Mouse (Mus musculus) liver, embryonic 11.5 days (tissue): Measurements from ENCODE around the gene Gm37240. TPM values are rescaled to one million over a fixed set of nuclear protein-coding genes. Genes with fewer than 3 reads are reported as not detected.

Source experiments
- ATAC-seq: fragments of 200-750 bp; cut with Nextera tagmentation; replicated peaks from 2 replicates; pipeline ENCODE4 v1.8.0; 2017; ENCODE audit warnings: moderate number of reproducible peaks, mild to moderate bottlenecking, moderate TSS enrichment, moderate library complexity; ENCODE audit not compliant: low FRiP score
- DNase-seq: peaks from one replicate; pipeline ENCODE4 v3.0.0-alpha.2; 2017; ENCODE audit warnings: low spot score
- H3K27ac ChIP-seq: fragments of 300-500 bp; sonication (generic); 2 replicates; pipeline ENCODE4 v1.5.1; 2014; ENCODE audit warnings: mild to moderate bottlenecking, low read depth, low read length, control low read depth
- H3K27me3 ChIP-seq: fragments of 300-500 bp; sonication (generic); replicated peaks from 2 replicates; pipeline ENCODE4 v1.6.1; 2014; ENCODE audit warnings: low read length, mixed read lengths; ENCODE audit not compliant: control insufficient read depth, insufficient read depth
- H3K36me3 ChIP-seq: fragments of 300-500 bp; sonication (generic); 2 replicates; pipeline ENCODE4 v1.6.1; 2014; ENCODE audit warnings: mild to moderate bottlenecking, low read length, moderate library complexity, mixed read lengths; ENCODE audit not compliant: control insufficient read depth, insufficient read depth
- H3K4me1 ChIP-seq: fragments of 300-500 bp; sonication (generic); replicated peaks from 2 replicates; pipeline ENCODE4 v1.6.1; 2014; ENCODE audit warnings: low read length, mixed read lengths; ENCODE audit not compliant: control insufficient read depth, insufficient read depth
- H3K4me2 ChIP-seq: fragments of 300-500 bp; sonication (generic); 2 replicates; pipeline ENCODE4 v1.6.1; 2014; ENCODE audit warnings: mild to moderate bottlenecking, control low read depth, moderate library complexity
- H3K4me3 ChIP-seq: fragments of 300-500 bp; sonication (generic); 2 replicates; pipeline ENCODE4 v1.5.1; 2014; ENCODE audit warnings: low read depth, low read length, control low read depth
- H3K9ac ChIP-seq: fragments of 300-500 bp; sonication (generic); 2 replicates; pipeline ENCODE4 v1.6.1; 2014; ENCODE audit warnings: low read depth, low read length, control low read depth
- H3K9me3 ChIP-seq: fragments of 300-500 bp; sonication (generic); 2 replicates; pipeline ENCODE4 v1.6.1; 2016; ENCODE audit warnings: low read length, inconsistent platforms, mixed read lengths; ENCODE audit not compliant: control insufficient read depth
- WGBS: fragments of 180-500 bp; shearing (Covaris S2); extraction: QIAGEN DNeasy Blood & Tissue Kit; methylation state at CpG from one replicate; pipeline ENCODE4 v1.1.7; 2014; 5-methylcytosine and 5-hydroxymethylcytosine counted together
- polyA plus RNA-seq: library from polyadenylated mRNA; unstranded; fragments of >200 nt; fragmentation: Nextera tagmentation; extraction: Ambion mirVana; gene quantifications from 2 replicates; pipeline ENCODE4 v1.2.1, GENCODE M21; 2014

Gene Gm37240
- polyA plus RNA-seq, 1 experiment from 2014 or later: 1.6 TPM

DNA sequence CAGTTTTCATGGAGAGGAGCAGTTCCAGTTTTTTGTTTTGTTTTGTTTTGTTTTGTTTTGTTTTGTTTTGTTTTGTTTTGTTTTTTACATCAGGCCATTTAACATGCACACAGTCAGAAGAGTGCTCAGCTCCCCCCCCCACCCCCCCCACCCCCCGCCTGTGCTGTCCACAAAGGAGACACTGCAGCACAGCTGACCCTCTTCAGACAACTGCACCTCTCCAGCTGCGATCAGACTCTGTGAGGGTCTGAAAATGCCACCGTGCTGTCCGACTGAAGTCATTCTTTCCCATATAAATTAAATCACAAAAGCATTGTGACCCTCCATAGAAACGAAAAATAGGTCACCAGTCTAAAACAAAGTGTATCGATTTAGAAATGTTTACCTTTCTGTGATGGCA is 28.0 kb downstream of the Gm37240 start:
- Histone ChIP-seq H3K36me3 (no peaks in the 10 kb centered on the region), H3K4me3 (no peak overlapping the region), H3K9ac (no peak overlapping the region), H3K4me1 (peaks cover 11% of the 10 kb centered on the region), H3K27ac (no peak overlapping the region), H3K27me3 (no peaks in the 10 kb centered on the region), H3K9me3 (no peaks in the 10 kb centered on the region), H3K4me2 (no peak overlapping the region)
- WGBS: 80% methylated on average over 6 of the region's 6 CpGs
- DNase-seq (no peak), ATAC-seq (no peak)

DNA sequence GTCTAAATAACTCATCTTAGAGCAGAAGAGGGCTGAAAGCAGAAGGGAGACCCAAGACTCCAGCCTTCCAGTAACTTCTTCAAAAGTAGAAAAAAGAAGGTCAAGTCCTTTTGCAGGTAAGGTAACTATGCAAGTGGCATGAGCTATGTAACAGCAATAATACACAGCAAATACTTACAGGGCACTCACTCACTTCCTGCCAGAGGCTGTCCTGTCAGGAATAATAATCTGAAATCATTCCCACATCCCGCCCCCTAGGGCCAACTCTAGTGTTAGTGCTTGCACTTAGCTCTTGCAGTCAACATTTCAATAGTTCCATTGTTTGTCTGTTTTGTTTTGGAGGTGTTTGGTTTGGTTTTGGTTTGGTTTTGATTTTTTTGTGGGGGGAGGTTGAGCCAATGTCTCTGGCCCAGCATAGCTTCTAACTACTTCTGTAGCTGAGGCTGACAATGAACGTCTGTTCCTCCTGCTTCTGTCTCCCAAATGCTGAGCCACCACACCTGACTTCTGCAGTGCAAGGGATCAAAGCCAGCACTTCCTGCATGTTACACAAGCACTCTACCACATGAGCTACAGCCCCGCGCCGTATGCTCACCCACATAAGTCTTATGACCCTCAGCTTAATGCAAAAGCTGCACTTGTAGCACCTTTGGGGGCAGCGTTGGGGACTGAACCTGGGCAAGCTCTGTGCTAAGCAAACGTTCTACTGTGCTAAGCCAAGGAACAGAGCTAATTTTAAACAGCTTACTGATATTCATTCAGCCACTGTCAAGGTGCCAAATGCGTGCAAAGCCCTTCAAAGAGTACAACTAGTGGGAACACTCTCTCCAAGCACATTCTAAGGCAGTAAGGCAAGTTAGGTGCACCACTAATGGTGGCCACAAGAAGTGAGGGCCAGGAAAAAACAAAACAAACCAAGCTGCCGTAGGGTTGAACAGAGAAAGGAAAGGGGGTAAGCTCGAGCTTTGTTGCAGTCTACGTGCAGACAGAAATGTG is 28.9 kb downstream of the Gm37240 start:
- Histone ChIP-seq H3K9me3 (no peaks in the 10 kb centered on the region), H3K27me3 (no peaks in the 10 kb centered on the region), H3K4me2 (no peak overlapping the region), H3K9ac (no peak overlapping the region), H3K36me3 (no peaks in the 10 kb centered on the region), H3K4me1 (peaks cover 11% of the 10 kb centered on the region), H3K27ac (no peak overlapping the region), H3K4me3 (no peak overlapping the region)
- DNase-seq (no peak), ATAC-seq (no peak)
- 69% methylated on average over 11 of the region's 11 CpGs for WGBS

GRCm38 (mm10) chr3:85857083-85857482 is 30.2 kb downstream of the Gm37240 start:
- Histone ChIP-seq H3K9me3 (no peaks in the 10 kb centered on the region), H3K4me1 (peaks cover 11% of the 10 kb centered on the region), H3K9ac (no peak overlapping the region; the same call in 1 of the 2 replicates), H3K4me2 (peak overlapping the region; percentile 37), H3K27ac (0 out of 2 replicates have a peak overlapping the region, but pooled peaks have one; percentile 16), H3K4me3 (no peak overlapping the region), H3K27me3 (no peaks in the 10 kb centered on the region), H3K36me3 (no peaks in the 10 kb centered on the region)
- peak; percentile 75 for ATAC-seq
- DNase-seq: no peak
- WGBS: 36% methylated on average over 4 of the region's 4 CpGs

DNA sequence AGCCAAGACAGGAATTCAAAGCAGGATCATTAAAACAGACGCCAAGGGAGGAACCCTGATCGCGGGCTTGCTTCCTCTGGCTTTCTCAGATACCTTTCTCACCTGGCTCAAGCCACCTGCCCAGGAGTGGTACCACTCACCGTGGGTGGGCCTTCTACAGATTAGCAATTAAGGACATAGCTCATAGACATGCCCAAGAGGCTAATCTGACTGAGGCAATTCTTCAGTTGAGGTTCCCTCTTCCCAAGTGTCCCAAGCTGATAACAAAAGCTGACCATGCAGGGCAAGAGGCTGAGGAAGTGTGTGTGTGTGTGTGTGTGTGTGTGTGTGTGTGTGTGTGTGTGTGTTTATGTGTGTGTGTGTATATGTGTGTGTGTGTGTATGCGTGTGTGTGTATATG is 31.4 kb downstream of the Gm37240 start:
- Histone ChIP-seq H3K4me3 (no peak overlapping the region), H3K27me3 (no peaks in the 10 kb centered on the region), H3K4me2 (no peak overlapping the region), H3K9me3 (no peaks in the 10 kb centered on the region), H3K36me3 (no peaks in the 10 kb centered on the region), H3K4me1 (peaks cover 11% of the 10 kb centered on the region), H3K27ac (no peak overlapping the region), H3K9ac (no peak overlapping the region)
- no peak for DNase-seq
- WGBS: 69% methylated on average over 5 of the region's 5 CpGs
- peak; percentile 84 for ATAC-seq

- peaks cover 11% of the 10 kb centered on the region for H3K4me1 ChIP-seq
- WGBS: 87% methylated on average over 3 of the region's 3 CpGs
- H3K36me3 ChIP-seq: no peaks in the 10 kb centered on the region
- no peak for DNase-seq
- no peak overlapping the region for H3K27ac ChIP-seq
- H3K9me3 ChIP-seq: no peaks in the 10 kb centered on the region
- no peak overlapping the region for H3K9ac ChIP-seq
- no peaks in the 10 kb centered on the region for H3K27me3 ChIP-seq
- H3K4me2 ChIP-seq: no peak overlapping the region
- ATAC-seq: no peak
- H3K4me3 ChIP-seq: no peak overlapping the region
Observed at GRCm38 (mm10) chr3:85855043-85855442, 32.3 kb downstream of the Gm37240 start.

- H3K9ac ChIP-seq: no peak overlapping the region
- H3K4me1 ChIP-seq: peaks cover 11% of the 10 kb centered on the region
- H3K27ac ChIP-seq: no peak overlapping the region
- H3K27me3 ChIP-seq: no peaks in the 10 kb centered on the region
- DNase-seq: no peak
- H3K36me3 ChIP-seq: no peaks in the 10 kb centered on the region
- H3K9me3 ChIP-seq: no peaks in the 10 kb centered on the region
- WGBS: 84% methylated on average over 6 of the region's 6 CpGs
- H3K4me3 ChIP-seq: no peak overlapping the region
- H3K4me2 ChIP-seq: no peak overlapping the region
- ATAC-seq: no peak
Observed at GRCm38 (mm10) chr3:85854143-85854542, 33.2 kb downstream of the Gm37240 start.

DNA sequence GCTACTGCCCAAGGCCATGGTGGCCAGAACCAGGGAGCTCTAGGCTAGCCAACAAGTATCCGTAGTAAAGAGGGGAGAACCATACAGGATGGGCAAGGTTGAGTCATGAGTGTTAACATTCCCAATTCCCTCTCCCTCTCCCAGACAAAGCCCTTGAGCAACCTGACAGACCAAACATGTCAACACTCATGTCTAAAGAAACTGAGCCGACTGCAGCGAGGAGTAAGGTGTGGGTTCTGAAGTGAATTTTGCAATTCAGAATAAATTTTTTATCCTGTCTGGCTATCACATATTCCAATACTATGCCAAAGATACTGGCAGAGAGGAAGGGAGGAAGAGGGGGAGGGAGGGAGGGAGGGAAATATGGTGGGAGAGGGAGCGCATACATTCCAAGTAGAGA is 33.6 kb downstream of the Gm37240 start:
- H3K4me1 ChIP-seq: peaks cover 11% of the 10 kb centered on the region

DNA sequence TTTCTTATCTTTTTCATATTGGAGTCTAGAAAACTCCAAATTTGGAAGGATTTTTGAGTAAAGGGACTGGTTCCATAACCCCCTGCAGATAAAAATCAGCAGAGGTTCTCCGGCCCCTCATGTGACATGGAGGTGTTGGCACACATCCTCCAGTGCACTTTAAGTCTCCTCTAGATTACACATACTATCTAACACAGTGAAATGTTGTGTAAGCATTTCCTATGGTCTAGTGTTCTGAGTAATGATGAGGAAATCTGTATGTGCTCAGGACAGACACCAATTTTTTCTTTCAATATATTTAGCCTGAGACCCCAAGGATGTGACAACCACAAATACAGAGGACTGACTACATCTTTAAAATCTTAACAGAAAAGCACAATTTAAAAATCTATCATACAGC is 37.2 kb downstream of the Gm37240 start:
- Histone ChIP-seq H3K4me3 (no peak overlapping the region), H3K9ac (no peak overlapping the region), H3K4me2 (no peak overlapping the region), H3K27ac (no peak overlapping the region), H3K27me3 (no peaks in the 10 kb centered on the region), H3K9me3 (no peaks in the 10 kb centered on the region), H3K36me3 (no peaks in the 10 kb centered on the region), H3K4me1 (no peaks in the 10 kb centered on the region)
- WGBS: 82% methylated on average over 1 of the region's 1 CpGs
- ATAC-seq (no peak), DNase-seq (no peak)

More for the DNA sequence above, 33.6 kb downstream of the Gm37240 start:
- ATAC-seq (no peak), DNase-seq (no peak)
- no peak overlapping the region for H3K4me3 ChIP-seq
- H3K9me3 ChIP-seq: no peaks in the 10 kb centered on the region
- 88% methylated on average over 4 of the region's 4 CpGs for WGBS
- no peaks in the 10 kb centered on the region for H3K36me3 ChIP-seq
- no peak overlapping the region for H3K4me2 ChIP-seq
- H3K9ac ChIP-seq: no peak overlapping the region
- H3K27ac ChIP-seq: no peak overlapping the region
- no peaks in the 10 kb centered on the region for H3K27me3 ChIP-seq

- Histone ChIP-seq H3K4me1 (no peaks in the 10 kb centered on the region; the same call in 1 of the 2 replicates), H3K27ac (no peak overlapping the region), H3K36me3 (no peaks in the 10 kb centered on the region), H3K4me3 (no peak overlapping the region), H3K9me3 (no peaks in the 10 kb centered on the region), H3K9ac (no peak overlapping the region), H3K4me2 (no peak overlapping the region), H3K27me3 (no peaks in the 10 kb centered on the region)
- 92% methylated on average over 1 of the region's 1 CpGs for WGBS
- DNase-seq: no peak
- ATAC-seq: no peak
Observed at GRCm38 (mm10) chr3:85846316-85846715, 41.0 kb downstream of the Gm37240 start.
